Mouse (Mus musculus) stomach, postnatal 0 days (tissue): ENCODE results near the gene Il1f10. TPM values are rescaled to one million over a fixed set of nuclear protein-coding genes. Genes with fewer than 3 reads are reported as not detected.

Experiments
- ATAC-seq: fragments of 200-750 bp; cut with Nextera tagmentation; 2 replicates; pipeline ENCODE4 v1.8.0; 2017; ENCODE audit not compliant: low FRiP score, low TSS enrichment
- DNase-seq: peaks from one replicate; pipeline ENCODE4 v3.0.0-alpha.2; 2016; ENCODE audit warnings: low spot score
- H3K27ac ChIP-seq: fragments of 300-500 bp; sonication (generic); replicated peaks from 2 replicates; pipeline ENCODE4 v1.5.1; 2014; ENCODE audit warnings: mild to moderate bottlenecking, control low read depth
- H3K27me3 ChIP-seq: fragments of 300-500 bp; sonication (generic); 2 replicates; pipeline ENCODE4 v1.6.1; 2014; ENCODE audit warnings: low read length; ENCODE audit not compliant: control insufficient read depth, insufficient read depth
- H3K36me3 ChIP-seq: fragments of 300-500 bp; sonication (generic); 2 replicates; pipeline ENCODE4 v1.6.1; 2014; ENCODE audit warnings: low read length, mixed read lengths; ENCODE audit not compliant: control insufficient read depth, insufficient read depth
- H3K4me1 ChIP-seq: fragments of 300-500 bp; sonication (generic); replicated peaks from 2 replicates; pipeline ENCODE4 v1.6.1; 2014; ENCODE audit warnings: antibody characterized with exemption; ENCODE audit not compliant: control insufficient read depth, insufficient read depth
- H3K4me2 ChIP-seq: fragments of 300-500 bp; sonication (generic); replicated peaks from 2 replicates; pipeline ENCODE4 v1.6.1; 2014; ENCODE audit warnings: low read depth, mild to moderate bottlenecking, control low read depth, moderate library complexity
- H3K4me3 ChIP-seq: fragments of 300-500 bp; sonication (generic); 2 replicates; pipeline ENCODE4 v1.5.1; 2014; ENCODE audit warnings: low read depth, low read length, control low read depth
- H3K9ac ChIP-seq: fragments of 300-500 bp; sonication (generic); 2 replicates; pipeline ENCODE4 v1.6.1; 2014; ENCODE audit warnings: mild to moderate bottlenecking, low read length, control low read depth, mixed read lengths
- H3K9me3 ChIP-seq: fragments of 300-500 bp; sonication (generic); 2 replicates; pipeline ENCODE4 v1.6.1; 2016; ENCODE audit warnings: low read length; ENCODE audit not compliant: control insufficient read depth
- CTCF ChIP-seq: IDR thresholded peaks from 2 replicates; pipeline ENCODE4 v1.5.1; 2016; ENCODE audit warnings: antibody characterized with exemption, low read depth, mild to moderate bottlenecking, moderate library complexity
- EP300 ChIP-seq: optimal IDR thresholded peaks from 2 replicates; pipeline ENCODE3; 2016; ENCODE audit warnings: antibody characterized with exemption
- WGBS: fragments of 180-500 bp; shearing (Covaris S2); extraction: QIAGEN DNeasy Blood & Tissue Kit; methylation state at CpG from one replicate; pipeline ENCODE4 v1.1.7; 2014; 5-methylcytosine and 5-hydroxymethylcytosine counted together
- polyA plus RNA-seq: library from polyadenylated mRNA; unstranded; fragments of >200 nt; fragmentation: Nextera tagmentation; extraction: Ambion mirVana; gene quantifications from 2 replicates; pipeline ENCODE4 v1.2.1, GENCODE M21; 2015

The Il1f10 gene
- polyA plus RNA-seq, 1 experiment from 2014 or later: 0.39 TPM

DNA sequence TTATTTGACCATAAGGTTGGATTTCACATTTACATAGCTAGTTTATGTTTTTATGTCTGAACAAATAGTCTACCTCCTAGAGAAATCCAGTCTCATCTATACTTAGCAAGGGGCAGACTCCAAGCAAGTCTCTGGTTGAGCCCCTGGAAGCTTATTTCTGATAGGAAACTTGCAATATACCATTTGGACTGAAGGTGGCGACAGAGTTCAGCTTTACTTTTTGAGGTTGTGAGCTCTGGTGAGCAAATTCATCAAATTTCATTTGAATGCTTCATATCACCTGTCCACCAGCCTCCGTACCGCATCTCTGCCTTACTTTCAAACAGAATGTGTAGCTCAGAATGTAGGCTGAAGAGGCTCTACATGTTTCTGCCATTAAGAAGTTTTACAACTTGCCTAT lies 5.8 kb downstream of the Il1f10 start:
- no peaks in the 10 kb centered on the region for H3K27me3 ChIP-seq
- no peak overlapping the region for H3K9ac ChIP-seq
- H3K36me3 ChIP-seq: no peaks in the 10 kb centered on the region
- ATAC-seq: no peak
- TF ChIP-seq EP300: no peak
- TF ChIP-seq CTCF: peak; percentile 92
- no peak overlapping the region for H3K4me3 ChIP-seq
- no peak overlapping the region for H3K27ac ChIP-seq
- peak; percentile 49 for DNase-seq
- WGBS: 3% methylated on average over 3 of the region's 3 CpGs
- H3K9me3 ChIP-seq: no peaks in the 10 kb centered on the region
- H3K4me1 ChIP-seq: no peaks in the 10 kb centered on the region
- no peak overlapping the region for H3K4me2 ChIP-seq

DNA sequence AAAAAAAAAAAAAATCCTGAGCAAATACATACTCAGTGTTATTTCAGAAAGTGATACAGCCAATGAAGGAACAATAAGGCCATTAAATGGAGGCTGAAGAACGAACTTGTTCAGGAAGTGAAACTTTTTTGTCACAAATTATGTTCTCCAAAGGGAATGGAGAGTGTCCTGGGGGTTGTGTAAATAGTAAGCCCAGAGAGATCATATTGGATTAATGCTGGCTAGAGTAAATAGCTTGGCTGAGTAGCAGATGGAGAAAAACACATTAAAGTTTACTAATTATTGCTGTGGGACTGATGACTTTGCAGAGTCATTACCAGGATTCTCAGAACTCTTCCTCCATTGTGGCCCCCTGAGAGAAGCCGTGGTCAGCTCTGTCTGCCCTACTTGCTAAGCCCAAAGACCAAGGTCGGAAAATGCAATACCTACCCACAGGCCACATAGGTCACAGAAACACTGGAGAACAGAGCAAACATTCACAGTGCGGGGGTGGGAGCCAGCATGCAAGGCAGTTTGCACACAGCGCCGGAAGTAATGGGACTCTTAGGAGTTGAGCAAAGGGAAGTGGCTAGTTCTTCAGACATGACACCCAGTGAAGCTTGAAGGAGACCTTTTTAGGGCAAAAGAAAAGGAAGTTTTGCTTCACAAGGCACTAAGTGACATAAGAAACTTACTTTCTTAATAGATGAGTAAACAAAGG lies 20.5 kb downstream of the Il1f10 start:
- Histone ChIP-seq H3K4me2 (no peak overlapping the region), H3K4me1 (no peaks in the 10 kb centered on the region), H3K36me3 (no peaks in the 10 kb centered on the region), H3K9ac (no peak overlapping the region), H3K27ac (no peak overlapping the region), H3K27me3 (no peaks in the 10 kb centered on the region), H3K9me3 (no peaks in the 10 kb centered on the region), H3K4me3 (no peak overlapping the region)
- WGBS: 47% methylated on average over 6 of the region's 6 CpGs
- DNase-seq (no peak), ATAC-seq (no peak)
- TF ChIP-seq EP300: no peak
- TF ChIP-seq CTCF: no peak

DNA sequence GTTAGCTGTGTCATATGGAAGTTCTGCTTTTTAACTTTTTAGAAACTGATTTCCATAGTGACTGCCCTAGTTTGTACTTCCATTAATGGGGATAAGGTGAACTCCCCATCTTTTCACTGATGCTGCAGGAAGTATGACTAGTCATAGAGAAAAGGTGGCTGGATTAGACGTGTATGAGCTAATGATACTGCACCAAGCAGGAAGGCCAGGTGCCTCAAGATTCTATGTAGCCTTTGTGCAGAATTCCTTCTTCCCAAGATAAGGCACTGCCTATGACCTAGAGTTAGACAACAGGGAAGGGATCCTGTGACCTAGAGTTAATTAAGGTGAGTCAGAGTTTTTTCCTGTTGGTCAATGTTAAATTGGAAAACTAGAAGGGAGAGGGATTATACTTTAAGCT lies 25.9 kb downstream of the Il1f10 start:
- TF ChIP-seq EP300 (no peak), CTCF (no peak)
- Histone ChIP-seq H3K9ac (no peak overlapping the region), H3K27ac (no peak overlapping the region), H3K4me2 (no peak overlapping the region), H3K4me1 (no peaks in the 10 kb centered on the region), H3K4me3 (no peak overlapping the region), H3K27me3 (no peaks in the 10 kb centered on the region), H3K9me3 (no peaks in the 10 kb centered on the region), H3K36me3 (no peaks in the 10 kb centered on the region)
- peak; percentile 93 for ATAC-seq
- DNase-seq: no peak
- 59% methylated on average over 1 of the region's 1 CpGs for WGBS

DNA sequence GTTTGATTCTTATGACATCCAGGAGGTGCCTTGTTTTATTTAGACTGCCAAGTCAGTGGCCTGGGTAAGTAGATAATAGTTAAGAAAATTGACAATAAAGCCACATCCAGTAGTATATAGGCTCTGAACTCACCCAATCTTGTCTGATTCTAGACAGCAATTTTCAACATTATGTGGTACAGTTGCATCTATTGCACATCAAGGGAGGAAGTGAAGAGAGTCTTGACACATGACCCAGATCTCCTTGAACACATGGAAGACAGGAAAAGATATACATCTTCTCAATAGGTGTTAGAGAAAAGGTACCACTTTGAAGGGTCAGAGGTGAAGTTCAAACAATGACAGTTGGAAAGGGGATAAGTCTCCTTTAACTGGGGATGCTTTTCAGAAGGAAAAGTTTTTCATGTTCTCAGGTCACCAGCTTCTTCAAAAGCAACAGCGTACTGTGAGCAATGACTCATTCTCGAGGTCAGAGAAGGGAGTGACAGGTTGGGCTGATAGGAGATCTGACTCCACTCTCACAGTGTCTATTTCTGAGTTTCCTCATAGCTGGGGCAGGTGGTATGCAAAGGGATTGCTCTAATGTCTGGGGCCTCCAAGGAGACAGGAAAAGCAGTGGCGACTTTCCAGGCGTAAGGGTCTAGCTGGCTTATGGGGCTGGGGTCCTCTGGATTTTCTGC lies 27.1 kb downstream of the Il1f10 start:
- WGBS: 54% methylated on average over 4 of the region's 4 CpGs
- no peaks in the 10 kb centered on the region for H3K36me3 ChIP-seq
- no peak overlapping the region for H3K4me3 ChIP-seq
- H3K27ac ChIP-seq: 0 out of 2 replicates have a peak overlapping the region, but pooled peaks have one; percentile 40
- TF ChIP-seq CTCF: no peak
- no peak for TF ChIP-seq EP300
- 0 out of 2 replicates have a peak, but pooled peaks have one; percentile 59 for ATAC-seq
- no peaks in the 10 kb centered on the region for H3K4me1 ChIP-seq
- H3K4me2 ChIP-seq: no peak overlapping the region
- peak; percentile 15 for DNase-seq
- no peak overlapping the region for H3K9ac ChIP-seq
- H3K9me3 ChIP-seq: no peaks in the 10 kb centered on the region
- H3K27me3 ChIP-seq: no peaks in the 10 kb centered on the region

DNA sequence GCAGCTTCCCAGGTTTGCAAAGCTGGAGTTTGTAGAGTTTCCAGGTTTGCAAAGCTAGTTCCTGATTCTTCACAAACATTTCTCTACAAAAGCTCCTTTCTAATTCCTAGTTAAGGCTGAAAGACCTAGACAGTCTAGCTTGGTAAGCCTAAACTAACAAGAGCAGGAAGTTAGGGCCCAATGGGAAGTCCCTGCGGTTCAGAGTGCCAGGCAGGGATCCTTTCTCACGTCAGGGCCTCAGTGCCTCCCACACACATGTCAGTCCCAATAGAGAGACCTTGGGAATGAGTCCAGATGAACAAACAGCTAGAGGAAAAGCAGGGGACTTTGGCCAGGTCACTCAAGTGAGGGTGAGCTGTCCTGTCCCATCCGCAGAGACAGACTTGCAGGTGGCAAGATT lies 44.3 kb downstream of the Il1f10 start:
- WGBS: 44% methylated on average over 3 of the region's 3 CpGs
- Histone ChIP-seq H3K4me3 (no peak overlapping the region), H3K27ac (no peak overlapping the region), H3K9ac (no peak overlapping the region), H3K27me3 (no peaks in the 10 kb centered on the region), H3K9me3 (no peaks in the 10 kb centered on the region), H3K4me1 (no peaks in the 10 kb centered on the region), H3K4me2 (no peak overlapping the region), H3K36me3 (no peaks in the 10 kb centered on the region)
- peak; percentile 53; the same call in 1 of the 2 replicates for ATAC-seq
- no peak for DNase-seq
- TF ChIP-seq EP300: no peak
- TF ChIP-seq CTCF: no peak

DNA sequence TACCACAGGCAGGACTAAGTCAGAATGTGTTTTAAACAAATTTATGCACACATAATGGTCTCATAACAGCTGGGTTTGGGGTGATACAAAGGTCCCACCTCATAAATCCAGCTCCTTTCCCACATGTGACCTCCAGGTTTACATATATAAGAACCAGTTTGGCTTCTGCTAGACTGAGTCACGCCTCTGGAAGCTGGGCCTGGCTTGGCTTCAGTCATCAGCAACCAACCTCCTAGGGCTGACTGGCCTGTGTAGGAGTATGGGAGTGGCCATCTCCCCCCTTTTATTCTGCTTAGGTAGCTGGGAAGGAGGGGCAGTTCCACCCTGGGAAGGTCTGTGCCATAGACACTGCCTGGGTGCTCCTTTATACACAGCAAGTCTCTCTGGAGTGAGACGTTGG lies 45.5 kb downstream of the Il1f10 start, which contains the start of gene Il1rn:
TSS of gene Il1rn (plus strand) at position 309 of the 400 bp plus-strand sequence.
- no peak for TF ChIP-seq CTCF
- no peak for TF ChIP-seq EP300
- ATAC-seq: peak; percentile 88
- peak within 1 kb of the TSS; percentile 24; the same call in 1 of the 2 replicates for H3K27ac ChIP-seq

More for the DNA sequence above, 45.5 kb downstream of the Il1f10 start, which contains the start of gene Il1rn:
- Histone ChIP-seq H3K9ac (no peak within 1 kb of the TSS), H3K9me3 (no peaks in the 10 kb centered on the region), H3K4me3 (no peak within 1 kb of the TSS), H3K27me3 (no peaks in the 10 kb centered on the region), H3K4me2 (no peak within 1 kb of the TSS), H3K36me3 (no peaks in the 10 kb centered on the region), H3K4me1 (no peaks in the 10 kb centered on the region)
- 48% methylated on average over 2 of the region's 2 CpGs for WGBS
- peak; percentile 42 for DNase-seq
